Mouse (Mus musculus): ENCODE data around the gene Zfp524.

GRCm38 (mm10) chr7:5060239-5060731, 46.1 kb downstream of the Zfp524 start:
- peak; percentile 90 for TF ChIP-seq CTCF (IDR thresholded peaks at IDR 0.05; ENCODE audit: low read depth, low read length)
- TF ChIP-seq POLR2A (IDR thresholded peaks at IDR 0.05; ENCODE audit: extremely low read depth, insufficient read depth, low read length), result no peak
